Mouse (Mus musculus) lung, adult 10 weeks (tissue): ENCODE data around the gene Atp6v1fnb. TPM values are rescaled to one million over a fixed set of nuclear protein-coding genes. Genes with fewer than 3 reads are reported as not detected.

ENCODE experiments used
- polyA plus RNA-seq: library from polyadenylated mRNA; stranded (reverse); fragments of 350-450 nt; fragmentation: Illumina TruSeq; extraction: RNeasy Lipid Tissue Mini Kit (QIAGEN cat#74804); gene quantifications from one replicate; pipeline ENCODE4 v1.2.3, GENCODE M21; 2014; ENCODE audit warnings: low read depth, low replicate concordance; ENCODE audit not compliant: insufficient read depth

Gene Atp6v1fnb
- not detected for polyA plus RNA-seq

GRCm38 (mm10) chr6:29471137-29471536 is at the start of gene Atp6v1fnb:
Atp6v1fnb (plus strand) TSS chr6:29471437.

GRCm38 (mm10) chr6:29433038-29433803 is 38.0 kb upstream of the Atp6v1fnb start, which contains the start of gene Flnc:
Flnc (plus strand) TSS chr6:29433256.

DNA sequence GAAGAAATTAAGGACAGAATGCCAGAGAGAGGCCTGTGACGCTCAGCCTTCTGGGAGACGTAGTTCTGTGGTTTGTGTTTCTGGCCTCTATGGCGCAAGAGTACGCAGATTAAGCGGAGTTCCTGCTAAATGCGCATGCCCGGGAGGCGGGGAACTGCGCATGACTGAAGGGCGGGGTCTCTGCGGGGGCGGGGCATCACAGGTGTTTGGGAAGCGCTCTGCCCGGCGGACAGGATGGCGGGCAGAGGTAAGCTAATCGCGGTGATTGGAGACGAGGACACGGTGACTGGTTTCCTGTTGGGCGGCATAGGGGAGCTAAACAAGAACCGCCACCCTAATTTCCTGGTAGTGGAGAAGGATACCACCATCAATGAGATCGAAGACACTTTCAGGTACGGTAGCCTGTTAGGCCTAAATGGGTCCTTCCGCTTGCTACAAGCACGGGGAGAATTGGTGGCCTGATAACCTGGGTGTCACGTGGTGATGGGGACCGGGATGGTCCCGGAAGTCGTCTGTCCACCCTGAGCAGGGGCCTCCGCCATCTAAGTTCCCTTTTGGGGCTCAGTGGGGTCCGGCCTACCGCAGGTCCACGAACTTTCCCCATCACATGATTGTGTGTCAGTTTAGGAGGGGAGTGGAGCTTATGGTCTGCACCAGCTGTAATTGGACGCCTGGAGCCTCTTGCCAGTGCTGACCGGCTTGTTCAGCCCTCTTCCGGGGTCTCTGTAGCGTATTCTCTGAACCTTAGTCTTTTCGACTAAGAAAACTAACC is 3.5 kb upstream of the Atp6v1fnb start, which contains the start of gene Atp6v1f:
Gene Atp6v1f, plus strand, starts transcription at position 136 of the 772 bp plus-strand sequence.

GRCm38 (mm10) chr6:29507447-29508309 is 36.4 kb downstream of the Atp6v1fnb start, which contains the start of gene Kcp:
Kcp (minus strand) TSS chr6:29507952.

Other genes starting within 250 kb of the Atp6v1fnb start
- 282 TPM for gene Hilpda, start 198.9 kb upstream of the Atp6v1fnb start, polyA plus RNA-seq
- 4.0 TPM for gene Fam71f2, start 191.8 kb upstream of the Atp6v1fnb start, polyA plus RNA-seq
- gene Fam71f1, start 152.3 kb upstream of the Atp6v1fnb start, polyA plus RNA-seq: not detected
- gene Calu, start 123.4 kb upstream of the Atp6v1fnb start, polyA plus RNA-seq: 128 TPM
- 0.24 TPM for gene Opn1sw, start 83.0 kb upstream of the Atp6v1fnb start, polyA plus RNA-seq
- 2.0 TPM for gene Ccdc136, start 75.1 kb upstream of the Atp6v1fnb start, polyA plus RNA-seq
- 1.7 TPM for gene Flnc, start 38.2 kb upstream of the Atp6v1fnb start, polyA plus RNA-seq
- 256 TPM for gene Atp6v1f, start 3.7 kb upstream of the Atp6v1fnb start, polyA plus RNA-seq
- gene Kcp, start 36.5 kb downstream of the Atp6v1fnb start, polyA plus RNA-seq: 1.5 TPM
- 18.6 TPM for gene Irf5, start 55.2 kb downstream of the Atp6v1fnb start, polyA plus RNA-seq
- gene Tnpo3, start 138.4 kb downstream of the Atp6v1fnb start, polyA plus RNA-seq: 23.0 TPM
- 2.0 TPM for gene Tspan33, start 222.8 kb downstream of the Atp6v1fnb start, polyA plus RNA-seq